Mouse (Mus musculus): ENCODE data around the gene Cecr2.

Cecr2 gene

DNA sequence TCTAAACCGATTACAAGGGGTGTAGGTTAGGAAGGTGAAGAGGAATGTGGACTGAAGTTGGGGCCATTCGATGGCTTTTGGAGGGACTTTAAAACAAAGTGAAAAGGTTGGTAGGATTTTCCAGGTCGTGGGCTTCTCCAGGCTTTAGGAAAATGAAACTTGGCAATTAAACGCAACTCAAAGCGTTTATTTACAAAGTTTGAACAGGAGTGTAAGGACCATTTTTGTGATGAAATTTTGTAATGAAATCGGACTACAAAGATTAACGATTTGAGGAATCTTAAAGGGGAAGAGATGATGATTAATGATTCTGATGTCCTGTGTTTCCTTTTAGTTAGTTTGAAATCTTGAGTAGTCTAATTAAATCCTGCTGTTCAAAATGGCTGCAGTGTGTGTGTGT, 1.7 kb downstream of the Cecr2 start:
- no peak for DNase-seq (ENCODE audit: low spot score in 2 of 2)

GRCm38 (mm10) chr6:120674121-120674520, 8.0 kb downstream of the Cecr2 start:
- DNase-seq (ENCODE audit: low spot score in 2 of 2): no peak

- DNase-seq (ENCODE audit: low spot score in 2 of 2): no peak
These were observed 8.7 kb downstream of the Cecr2 start for GRCm38 (mm10) chr6:120674881-120675280.

- DNase-seq (ENCODE audit: low spot score in 2 of 2): no peak
These were observed 9.8 kb downstream of the Cecr2 start for GRCm38 (mm10) chr6:120675979-120676378.

GRCm38 (mm10) chr6:120683351-120683750, 17.2 kb downstream of the Cecr2 start:
- DNase-seq (ENCODE audit: low spot score in 2 of 2): no peak

GRCm38 (mm10) chr6:120684750-120685149, 18.6 kb downstream of the Cecr2 start:
- DNase-seq (ENCODE audit: low spot score in 2 of 2): no peak

- no peak for DNase-seq (ENCODE audit: low spot score in 2 of 2)
These were observed 20.9 kb downstream of the Cecr2 start for GRCm38 (mm10) chr6:120686872-120687650.

- DNase-seq (ENCODE audit: low spot score in 2 of 2): no peak
These were observed 34.1 kb downstream of the Cecr2 start for GRCm38 (mm10) chr6:120700221-120700620.

DNA sequence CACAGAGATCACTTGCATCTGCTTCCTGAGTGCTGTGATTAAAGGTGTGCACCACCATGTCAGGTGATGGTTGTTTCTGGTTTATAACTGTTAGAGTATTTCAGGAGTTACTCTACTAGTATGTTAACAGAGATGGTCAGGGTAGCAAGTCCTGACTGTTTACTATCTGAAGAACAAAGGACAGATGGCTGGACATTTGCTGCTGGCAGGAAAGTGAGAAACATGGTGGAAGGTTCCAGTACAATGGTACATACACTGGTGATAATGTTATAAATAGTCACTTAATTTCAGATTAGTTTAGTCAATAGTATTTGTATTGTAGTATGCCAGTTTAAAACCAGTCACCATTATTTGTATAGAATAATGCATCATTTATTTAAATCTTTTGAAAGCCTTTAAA, 38.2 kb downstream of the Cecr2 start:
- no peak for DNase-seq (ENCODE audit: low spot score in 2 of 2)

GRCm38 (mm10) chr6:120708759-120709158, 42.6 kb downstream of the Cecr2 start:
- no peak for DNase-seq (ENCODE audit: low spot score in 2 of 2)

DNA sequence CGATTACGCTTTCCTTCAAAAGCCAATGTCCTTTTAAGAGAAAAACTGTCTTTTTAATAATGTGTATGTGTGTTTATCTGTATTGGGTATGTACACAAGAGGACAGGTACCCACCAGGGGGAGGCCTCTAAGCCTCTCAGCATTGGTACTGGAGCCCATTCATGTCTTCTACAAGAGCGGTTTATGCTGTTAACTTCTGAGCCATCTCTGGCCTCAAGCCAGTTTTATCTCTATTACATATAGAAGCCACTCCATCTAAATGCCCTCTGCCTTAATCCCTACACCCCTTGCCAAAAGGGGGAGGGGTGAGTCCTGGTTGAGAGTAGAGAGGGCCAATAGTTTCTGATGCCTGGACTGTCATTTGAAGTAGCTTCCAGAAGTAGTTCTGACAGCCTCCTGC, 48.6 kb downstream of the Cecr2 start:
- DNase-seq (ENCODE audit: low spot score in 2 of 2): no peak

DNA sequence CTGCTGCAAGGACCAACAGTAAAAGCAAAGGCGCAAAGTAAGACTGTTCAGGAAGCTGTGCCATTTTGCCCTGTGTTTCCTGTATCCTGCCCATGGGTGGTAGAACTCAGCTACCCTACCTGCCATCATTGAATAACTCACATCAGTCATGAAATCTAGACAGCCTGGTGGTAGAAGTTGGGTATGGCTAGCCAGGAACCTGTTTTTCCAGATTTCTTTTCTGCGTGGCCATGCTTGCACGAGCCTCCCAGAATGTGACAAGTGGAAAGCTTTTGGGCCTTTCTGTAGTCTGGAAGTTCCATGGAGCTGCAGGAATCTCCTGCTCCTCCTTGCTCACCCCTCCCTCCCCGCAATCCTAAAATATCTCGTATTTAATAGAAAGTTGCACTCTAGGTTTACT, 49.1 kb downstream of the Cecr2 start:
- DNase-seq (ENCODE audit: low spot score in 2 of 2): no peak

DNA sequence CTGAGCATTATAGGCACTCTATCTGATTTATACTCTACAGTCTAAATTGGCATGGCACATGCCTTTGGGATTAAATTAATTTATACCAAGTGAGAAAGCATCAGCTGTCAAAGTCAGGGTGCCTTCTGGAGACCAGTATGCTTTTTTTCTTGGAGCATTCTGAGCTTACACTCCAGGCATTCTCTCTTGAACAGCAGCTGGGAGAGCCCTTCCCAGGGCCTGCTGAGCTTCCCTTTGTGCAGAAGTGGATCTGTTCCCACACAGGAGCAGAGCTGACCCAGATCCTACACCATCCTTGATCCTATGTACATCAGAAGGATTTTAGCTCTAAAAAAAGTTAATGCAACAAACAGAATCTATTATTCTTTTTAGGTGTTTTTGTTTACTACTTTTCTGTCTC, 49.7 kb downstream of the Cecr2 start:
- DNase-seq (ENCODE audit: low spot score in 2 of 2): no peak

DNA sequence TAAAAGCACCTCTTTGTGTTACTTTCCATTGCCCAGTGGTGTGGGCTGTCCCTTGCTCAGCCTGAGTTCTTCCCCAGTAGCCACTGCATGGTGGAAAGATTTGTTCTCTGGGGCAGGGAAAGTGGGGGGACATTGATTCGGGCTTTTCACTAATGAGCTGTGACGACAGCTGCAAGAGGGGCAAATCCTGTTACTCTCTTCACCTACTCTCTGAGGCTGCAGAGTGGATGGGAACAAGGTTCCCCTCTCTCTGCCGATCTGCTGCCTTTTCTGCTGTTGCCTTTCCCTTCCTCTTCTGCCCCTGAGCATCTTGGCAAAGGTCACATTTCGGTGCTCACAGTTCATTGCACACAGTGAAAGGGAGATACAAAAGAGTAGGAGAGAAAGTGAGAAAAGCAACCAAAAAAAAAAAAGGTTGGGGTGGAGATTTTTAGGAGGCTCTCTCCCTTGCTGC, 50.4 kb downstream of the Cecr2 start:
- DNase-seq (ENCODE audit: low spot score in 2 of 2): no peak

- no peak for DNase-seq (ENCODE audit: low spot score in 2 of 2)
These were observed 59.8 kb downstream of the Cecr2 start for GRCm38 (mm10) chr6:120725986-120726385.

- DNase-seq (ENCODE audit: low spot score in 2 of 2): no peak
These were observed 69.8 kb downstream of the Cecr2 start for GRCm38 (mm10) chr6:120736011-120736410.

DNA sequence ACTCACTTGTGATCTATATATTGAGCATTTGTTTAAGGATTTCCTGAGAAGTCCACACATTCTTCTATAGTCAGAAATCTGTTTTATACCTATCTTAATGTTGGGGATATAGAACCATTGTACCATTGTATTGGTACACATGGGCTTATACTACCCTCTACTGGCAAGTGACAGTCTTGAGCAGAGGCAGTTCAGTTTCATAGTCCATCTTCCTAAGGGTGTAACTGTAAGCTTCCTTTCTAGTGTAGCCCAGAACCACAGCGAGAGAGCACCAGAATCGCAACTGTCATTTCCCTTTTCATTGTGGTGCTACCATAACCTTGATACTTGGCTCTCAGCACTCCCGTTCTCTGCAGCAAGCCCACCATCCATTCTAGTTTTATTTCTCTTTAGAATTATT, 70.4 kb downstream of the Cecr2 start:
- DNase-seq (ENCODE audit: low spot score in 2 of 2): no peak

- no peak for DNase-seq (ENCODE audit: low spot score in 2 of 2)
These were observed 77.0 kb downstream of the Cecr2 start for GRCm38 (mm10) chr6:120743130-120743529.

GRCm38 (mm10) chr6:120744266-120744665, 78.1 kb downstream of the Cecr2 start:
- no peak for DNase-seq (ENCODE audit: low spot score in 2 of 2)

GRCm38 (mm10) chr6:120746416-120746815, 80.2 kb downstream of the Cecr2 start:
- DNase-seq (ENCODE audit: low spot score in 2 of 2): no peak

DNA sequence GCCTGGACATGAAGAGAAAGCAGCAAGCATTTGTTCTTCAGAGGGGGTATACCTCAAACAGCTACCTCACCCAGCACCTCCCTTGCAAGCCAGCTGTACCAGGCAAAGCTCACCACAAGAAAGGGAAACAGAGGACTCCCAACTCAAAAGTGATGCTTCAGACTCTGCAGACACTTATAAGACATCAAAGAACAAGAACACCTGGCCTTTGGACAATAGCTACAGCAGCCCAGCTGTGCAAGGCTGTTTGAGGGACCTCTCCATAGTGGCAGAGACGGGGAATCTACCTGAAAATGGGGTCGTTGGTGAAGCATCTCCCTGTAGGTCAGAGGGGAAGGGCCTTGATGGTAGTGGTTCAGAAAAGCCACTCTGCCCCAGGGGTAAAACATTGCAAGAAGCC, 95.0 kb downstream of the Cecr2 start:
- no peak for DNase-seq (ENCODE audit: low spot score in 2 of 2)

- DNase-seq (ENCODE audit: low spot score in 2 of 2): no peak
These were observed 103.8 kb downstream of the Cecr2 start for GRCm38 (mm10) chr6:120769972-120770371.

DNA sequence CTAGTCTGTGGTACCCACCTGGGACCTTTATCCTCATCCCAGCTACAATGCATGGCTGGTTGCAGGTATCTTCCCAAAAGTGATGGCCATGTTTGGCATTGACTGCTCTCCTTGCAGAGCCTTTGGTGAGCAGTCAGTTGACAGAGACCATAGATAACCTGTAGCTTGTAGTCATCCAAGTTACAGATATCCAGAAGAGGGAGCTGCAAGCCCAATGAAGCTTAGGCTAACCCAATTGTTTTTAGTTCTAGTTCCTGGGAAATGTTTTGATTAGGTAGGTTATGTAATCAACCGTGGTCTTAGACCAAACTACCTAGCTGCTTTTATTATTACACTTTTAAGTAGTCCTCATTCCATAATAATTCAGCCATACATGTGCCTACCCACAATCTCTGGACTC, 105.2 kb downstream of the Cecr2 start:
- DNase-seq (ENCODE audit: low spot score in 2 of 2): no peak

DNA sequence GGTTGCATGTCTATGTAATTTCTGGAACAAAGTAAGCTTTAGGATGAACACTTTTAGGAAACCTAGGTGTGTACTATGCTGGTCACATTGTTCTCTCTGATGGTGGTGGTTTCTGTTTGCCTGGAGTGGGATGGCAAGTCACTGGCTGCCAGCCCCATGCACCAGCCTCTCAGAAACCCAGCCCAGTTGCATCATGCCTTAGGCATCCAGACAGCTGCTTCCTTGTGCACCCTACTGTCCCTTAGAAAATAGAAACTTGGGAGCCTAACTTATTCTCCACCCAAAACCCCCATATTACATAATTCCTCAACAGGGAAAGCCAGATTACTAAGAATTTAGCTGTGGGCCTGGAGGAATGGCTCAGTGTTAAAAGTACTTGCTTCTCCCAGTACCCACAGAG, 105.9 kb downstream of the Cecr2 start:
- no peak for DNase-seq (ENCODE audit: low spot score in 2 of 2)
